Mouse (Mus musculus) hindbrain, embryonic 13.5 days (tissue): ENCODE measurements around the gene Dlgap1. TPM values are rescaled to one million over a fixed set of nuclear protein-coding genes. Genes with fewer than 3 reads are reported as not detected.

Experiments used
- ATAC-seq: fragments of 200-750 bp; cut with Nextera tagmentation; 2 replicates; pipeline ENCODE4 v1.8.0; 2017; ENCODE audit warnings: moderate TSS enrichment; ENCODE audit not compliant: low FRiP score
- H3K27ac ChIP-seq: fragments of 300-500 bp; sonication (generic); 2 replicates; pipeline ENCODE4 v1.5.1; 2015; ENCODE audit warnings: inconsistent platforms, mild to moderate bottlenecking, moderate library complexity
- H3K27me3 ChIP-seq: fragments of 300-500 bp; sonication (generic); 2 replicates; pipeline ENCODE4 v1.6.1; 2015; ENCODE audit warnings: mild to moderate bottlenecking, inconsistent platforms
- H3K36me3 ChIP-seq: fragments of 300-500 bp; sonication (generic); 2 replicates; pipeline ENCODE4 v1.6.1; 2015; ENCODE audit warnings: mild to moderate bottlenecking, inconsistent platforms
- H3K4me1 ChIP-seq: fragments of 300-500 bp; sonication (generic); replicated peaks from 2 replicates; pipeline ENCODE4 v1.6.1; 2015; ENCODE audit warnings: inconsistent platforms
- H3K4me2 ChIP-seq: fragments of 300-500 bp; sonication (generic); 2 replicates; pipeline ENCODE4 v1.6.1; 2015; ENCODE audit warnings: inconsistent platforms, mild to moderate bottlenecking, moderate library complexity
- H3K4me3 ChIP-seq: fragments of 300-500 bp; sonication (generic); 2 replicates; pipeline ENCODE4 v1.5.1; 2015; ENCODE audit warnings: mild to moderate bottlenecking, inconsistent platforms
- H3K9ac ChIP-seq: fragments of 300-500 bp; sonication (generic); 2 replicates; pipeline ENCODE4 v1.6.1; 2015; ENCODE audit warnings: mild to moderate bottlenecking, inconsistent platforms
- H3K9me3 ChIP-seq: fragments of 300-500 bp; sonication (generic); 2 replicates; pipeline ENCODE4 v1.6.1; 2016; ENCODE audit warnings: inconsistent platforms
- WGBS: fragments of 180-500 bp; shearing (Covaris S2); methylation state at CpG from one replicate; pipeline ENCODE4 v1.1.7; 2015; 5-methylcytosine and 5-hydroxymethylcytosine counted together
- polyA plus RNA-seq: library from polyadenylated mRNA; unstranded; fragments of >200 nt; fragmentation: Nextera tagmentation; extraction: Ambion mirVana; gene quantifications from 2 replicates; pipeline ENCODE4 v1.2.1, GENCODE M21; 2015

Gene Dlgap1
- polyA plus RNA-seq, 1 experiment from 2014 or later = 15.7 TPM

GRCm38 (mm10) chr17:70022618-70023017 lies 53.7 kb downstream of the Dlgap1 start:
- no peak overlapping the region for H3K4me2 ChIP-seq
- H3K27ac ChIP-seq = no peak overlapping the region
- no peaks in the 10 kb centered on the region for H3K36me3 ChIP-seq
- no peaks in the 10 kb centered on the region for H3K4me1 ChIP-seq
- H3K4me3 ChIP-seq = no peak overlapping the region
- H3K9ac ChIP-seq = no peak overlapping the region
- no peaks in the 10 kb centered on the region for H3K9me3 ChIP-seq
- no peak for ATAC-seq
- no peaks in the 10 kb centered on the region for H3K27me3 ChIP-seq
- 64% methylated on average over 2 of the region's 2 CpGs for whole genome bisulfite sequencing

GRCm38 (mm10) chr17:70034862-70035261 lies 66.0 kb downstream of the Dlgap1 start:
- 76% methylated on average over 2 of the region's 2 CpGs for WGBS
- Histone ChIP-seq H3K4me1 (no peaks in the 10 kb centered on the region), H3K9me3 (no peaks in the 10 kb centered on the region), H3K27ac (0 out of 2 replicates have a peak overlapping the region, but pooled peaks have one; percentile 19), H3K4me3 (no peak overlapping the region), H3K36me3 (no peaks in the 10 kb centered on the region), H3K9ac (no peak overlapping the region), H3K4me2 (no peak overlapping the region), H3K27me3 (no peaks in the 10 kb centered on the region)
- no peak for ATAC-seq

- ATAC-seq = no peak
- Histone ChIP-seq H3K36me3 (no peaks in the 10 kb centered on the region), H3K9me3 (no peaks in the 10 kb centered on the region), H3K4me3 (no peak overlapping the region), H3K4me2 (no peak overlapping the region), H3K27me3 (no peaks in the 10 kb centered on the region), H3K27ac (no peak overlapping the region), H3K4me1 (no peaks in the 10 kb centered on the region), H3K9ac (no peak overlapping the region)
- WGBS = 76% methylated on average over 7 of the region's 7 CpGs
These were observed 72.0 kb downstream of the Dlgap1 start for GRCm38 (mm10) chr17:70040751-70041430.

- no peak overlapping the region for H3K4me2 ChIP-seq
- no peak overlapping the region for H3K9ac ChIP-seq
- H3K4me1 ChIP-seq = 0 out of 2 replicates have a peak, but pooled peaks cover 2% of the 10 kb centered on the region
- no peak overlapping the region for H3K4me3 ChIP-seq
- no peak for ATAC-seq
- no peaks in the 10 kb centered on the region for H3K9me3 ChIP-seq
- no peak overlapping the region for H3K27ac ChIP-seq
- 88% methylated on average over 6 of the region's 6 CpGs for WGBS
- H3K27me3 ChIP-seq = no peaks in the 10 kb centered on the region
- no peaks in the 10 kb centered on the region for H3K36me3 ChIP-seq
These were observed 99.4 kb downstream of the Dlgap1 start for GRCm38 (mm10) chr17:70068281-70068680.

GRCm38 (mm10) chr17:70072066-70072465 lies 103.2 kb downstream of the Dlgap1 start:
- no peak overlapping the region for H3K9ac ChIP-seq
- H3K27ac ChIP-seq = no peak overlapping the region
- ATAC-seq = peak; percentile 63; the same call in 1 of the 2 replicates
- no peaks in the 10 kb centered on the region for H3K36me3 ChIP-seq
- no peaks in the 10 kb centered on the region for H3K27me3 ChIP-seq
- H3K9me3 ChIP-seq = no peaks in the 10 kb centered on the region
- H3K4me1 ChIP-seq = 0 out of 2 replicates have a peak, but pooled peaks cover 2% of the 10 kb centered on the region
- H3K4me2 ChIP-seq = no peak overlapping the region
- H3K4me3 ChIP-seq = no peak overlapping the region
- 61% methylated on average over 2 of the region's 2 CpGs for WGBS

GRCm38 (mm10) chr17:70088220-70088619 lies 119.3 kb downstream of the Dlgap1 start:
- Histone ChIP-seq H3K36me3 (no peaks in the 10 kb centered on the region), H3K9ac (no peak overlapping the region), H3K27me3 (no peaks in the 10 kb centered on the region), H3K4me3 (no peak overlapping the region), H3K4me1 (no peaks in the 10 kb centered on the region), H3K4me2 (no peak overlapping the region), H3K9me3 (no peaks in the 10 kb centered on the region), H3K27ac (no peak overlapping the region)
- 96% methylated on average over 4 of the region's 4 CpGs for WGBS
- no peak for ATAC-seq

GRCm38 (mm10) chr17:70090737-70091136 lies 121.9 kb downstream of the Dlgap1 start:
- H3K4me3 ChIP-seq = no peak overlapping the region
- H3K9me3 ChIP-seq = no peaks in the 10 kb centered on the region
- ATAC-seq = no peak
- H3K4me2 ChIP-seq = no peak overlapping the region
- H3K27me3 ChIP-seq = no peaks in the 10 kb centered on the region
- H3K27ac ChIP-seq = no peak overlapping the region
- 93% methylated on average over 2 of the region's 2 CpGs for WGBS
- H3K4me1 ChIP-seq = no peaks in the 10 kb centered on the region
- H3K36me3 ChIP-seq = no peaks in the 10 kb centered on the region
- H3K9ac ChIP-seq = no peak overlapping the region

GRCm38 (mm10) chr17:70129151-70129550 lies 160.3 kb downstream of the Dlgap1 start:
- H3K36me3 ChIP-seq = no peaks in the 10 kb centered on the region
- no peaks in the 10 kb centered on the region for H3K9me3 ChIP-seq
- H3K4me1 ChIP-seq = no peaks in the 10 kb centered on the region
- H3K9ac ChIP-seq = no peak overlapping the region
- H3K27ac ChIP-seq = no peak overlapping the region
- no peak overlapping the region for H3K4me2 ChIP-seq
- H3K4me3 ChIP-seq = no peak overlapping the region
- ATAC-seq = no peak
- WGBS = 80% methylated on average over 2 of the region's 2 CpGs
- no peaks in the 10 kb centered on the region for H3K27me3 ChIP-seq

GRCm38 (mm10) chr17:70169831-70170230 lies 201.0 kb downstream of the Dlgap1 start:
- Histone ChIP-seq H3K4me3 (no peak overlapping the region), H3K36me3 (no peaks in the 10 kb centered on the region), H3K4me2 (no peak overlapping the region), H3K9me3 (no peaks in the 10 kb centered on the region), H3K27me3 (no peaks in the 10 kb centered on the region), H3K27ac (no peak overlapping the region), H3K4me1 (no peaks in the 10 kb centered on the region), H3K9ac (no peak overlapping the region)
- ATAC-seq = no peak
- WGBS = 91% methylated on average over 2 of the region's 2 CpGs

- Histone ChIP-seq H3K4me3 (no peak overlapping the region), H3K4me1 (no peaks in the 10 kb centered on the region), H3K36me3 (no peaks in the 10 kb centered on the region), H3K4me2 (no peak overlapping the region), H3K27ac (no peak overlapping the region), H3K9ac (no peak overlapping the region), H3K9me3 (no peaks in the 10 kb centered on the region), H3K27me3 (no peaks in the 10 kb centered on the region)
- WGBS = 71% methylated on average over 9 of the region's 9 CpGs
- ATAC-seq = no peak
These were observed 203.7 kb downstream of the Dlgap1 start for GRCm38 (mm10) chr17:70172500-70173036.

- H3K4me3 ChIP-seq = no peak overlapping the region
- WGBS = 93% methylated on average over 6 of the region's 6 CpGs
- no peak overlapping the region for H3K4me2 ChIP-seq
- no peaks in the 10 kb centered on the region for H3K9me3 ChIP-seq
- no peaks in the 10 kb centered on the region for H3K36me3 ChIP-seq
- ATAC-seq = no peak
- H3K4me1 ChIP-seq = no peaks in the 10 kb centered on the region
- no peaks in the 10 kb centered on the region for H3K27me3 ChIP-seq
- H3K9ac ChIP-seq = no peak overlapping the region
- H3K27ac ChIP-seq = no peak overlapping the region
These were observed 205.0 kb downstream of the Dlgap1 start for GRCm38 (mm10) chr17:70173916-70174315.

- WGBS = 92% methylated on average over 6 of the region's 6 CpGs
These were observed 222.4 kb downstream of the Dlgap1 start for GRCm38 (mm10) chr17:70191228-70191627.

GRCm38 (mm10) chr17:70222891-70223290 lies 254.0 kb downstream of the Dlgap1 start:
- Histone ChIP-seq H3K4me2 (no peak overlapping the region), H3K9ac (no peak overlapping the region), H3K4me3 (no peak overlapping the region), H3K27me3 (no peaks in the 10 kb centered on the region), H3K36me3 (no peaks in the 10 kb centered on the region), H3K4me1 (no peaks in the 10 kb centered on the region), H3K27ac (no peak overlapping the region), H3K9me3 (no peaks in the 10 kb centered on the region)
- 79% methylated on average over 3 of the region's 3 CpGs for WGBS
- no peak for ATAC-seq

More at GRCm38 (mm10) chr17:70191228-70191627, 222.4 kb downstream of the Dlgap1 start:
- Histone ChIP-seq H3K27me3 (no peaks in the 10 kb centered on the region), H3K4me1 (no peaks in the 10 kb centered on the region), H3K4me2 (no peak overlapping the region), H3K4me3 (no peak overlapping the region), H3K27ac (no peak overlapping the region), H3K9ac (no peak overlapping the region), H3K36me3 (no peaks in the 10 kb centered on the region), H3K9me3 (no peaks in the 10 kb centered on the region)
- ATAC-seq = no peak
